Mouse (Mus musculus) heart, embryonic 13.5 days (tissue): Measurements from ENCODE around the gene Shc3. TPM values are rescaled to one million over a fixed set of nuclear protein-coding genes. Genes with fewer than 3 reads are reported as not detected.

Experiments used
- ATAC-seq: fragments of 200-750 bp; cut with Nextera tagmentation; 2 replicates; pipeline ENCODE4 v1.8.0; 2017; ENCODE audit warnings: moderate TSS enrichment; ENCODE audit not compliant: insufficient number of reproducible peaks, low FRiP score, low TSS enrichment; ENCODE audit errors: extremely low read depth
- H3K27ac ChIP-seq: fragments of 300-500 bp; sonication (generic); replicated peaks from 2 replicates; pipeline ENCODE4 v1.5.1; 2015; ENCODE audit warnings: moderate library complexity, mild to moderate bottlenecking, inconsistent platforms
- H3K27me3 ChIP-seq: fragments of 300-500 bp; sonication (generic); replicated peaks from 2 replicates; pipeline ENCODE4 v1.6.1; 2015; ENCODE audit warnings: mild to moderate bottlenecking, inconsistent platforms
- H3K36me3 ChIP-seq: fragments of 300-500 bp; sonication (generic); 2 replicates; pipeline ENCODE4 v1.6.1; 2015; ENCODE audit warnings: mild to moderate bottlenecking, inconsistent platforms
- H3K4me1 ChIP-seq: fragments of 300-500 bp; sonication (generic); 2 replicates; pipeline ENCODE4 v1.6.1; 2015; ENCODE audit warnings: inconsistent platforms
- H3K4me2 ChIP-seq: fragments of 300-500 bp; sonication (generic); 2 replicates; pipeline ENCODE4 v1.6.1; 2015; ENCODE audit warnings: inconsistent platforms, mild to moderate bottlenecking, moderate library complexity
- H3K4me3 ChIP-seq: fragments of 300-500 bp; sonication (generic); 2 replicates; pipeline ENCODE4 v1.5.1; 2015; ENCODE audit warnings: moderate library complexity, mild to moderate bottlenecking, inconsistent platforms
- H3K9ac ChIP-seq: fragments of 300-500 bp; sonication (generic); 2 replicates; pipeline ENCODE4 v1.6.1; 2015; ENCODE audit warnings: inconsistent platforms, mild to moderate bottlenecking, moderate library complexity
- H3K9me3 ChIP-seq: fragments of 300-500 bp; sonication (generic); 2 replicates; pipeline ENCODE4 v1.6.1; 2016; ENCODE audit warnings: inconsistent platforms
- WGBS: fragments of 180-500 bp; shearing (Covaris S2); methylation state at CpG from one replicate; pipeline ENCODE4 v1.1.7; 2015; ENCODE audit warnings: mixed read lengths; 5-methylcytosine and 5-hydroxymethylcytosine counted together
- polyA plus RNA-seq: library from polyadenylated mRNA; unstranded; fragments of >200 nt; fragmentation: Nextera tagmentation; extraction: Ambion mirVana; gene quantifications from 2 replicates; pipeline ENCODE4 v1.2.1, GENCODE M21; 2015

Shc3 gene
- polyA plus RNA-seq, 1 experiment from 2014 or later: 0.13 TPM

DNA sequence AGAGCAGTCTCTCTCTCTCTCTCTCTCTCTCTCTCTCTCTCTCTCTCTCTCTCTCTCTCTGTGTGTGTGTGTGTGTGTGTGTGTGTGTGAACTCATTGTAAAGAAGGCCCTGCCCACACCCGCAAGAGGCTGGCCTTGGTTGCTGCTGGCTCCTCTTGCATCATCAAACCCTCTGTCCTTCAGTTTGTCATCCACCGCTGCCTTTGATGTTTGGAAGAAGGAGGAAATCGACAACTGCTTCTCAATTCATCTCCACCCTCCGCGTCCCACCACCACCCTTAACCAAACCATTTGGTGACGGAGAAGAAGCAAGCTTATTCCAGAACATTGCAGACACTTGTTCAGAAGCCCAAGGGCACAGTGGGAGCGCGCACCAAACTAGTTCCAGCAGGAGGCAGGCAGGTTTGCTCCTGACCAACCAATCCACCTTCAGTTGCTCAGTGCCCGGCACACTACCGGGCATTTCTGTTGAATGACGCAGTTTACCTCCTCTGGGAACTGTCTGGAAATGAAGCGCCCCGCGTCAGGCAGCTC, 169.0 kb downstream of the Shc3 start:
- ATAC-seq: no peak
- H3K4me2 ChIP-seq: peak overlapping the region; percentile 82
- H3K9ac ChIP-seq: peak overlapping the region; percentile 75
- peaks cover 4% of the 10 kb centered on the region; the same call in 1 of the 2 replicates for H3K9me3 ChIP-seq
- no peak overlapping the region for H3K27ac ChIP-seq
- H3K4me3 ChIP-seq: peak overlapping the region; percentile 51
- no peaks in the 10 kb centered on the region for H3K27me3 ChIP-seq
- H3K36me3 ChIP-seq: no peaks in the 10 kb centered on the region
- 21% methylated on average over 14 of the region's 14 CpGs for WGBS
- H3K4me1 ChIP-seq: peaks cover 16% of the 10 kb centered on the region

GRCm38 (mm10) chr13:51399562-51399961, 169.7 kb downstream of the Shc3 start:
- H3K27ac ChIP-seq: no peak overlapping the region
- 74% methylated on average over 3 of the region's 3 CpGs for whole genome bisulfite sequencing

GRCm38 (mm10) chr13:51397861-51398260, 171.4 kb downstream of the Shc3 start:
- 63% methylated on average over 6 of the region's 6 CpGs for WGBS
- Histone ChIP-seq H3K4me3 (no peak overlapping the region), H3K36me3 (no peaks in the 10 kb centered on the region), H3K27ac (no peak overlapping the region), H3K9me3 (peaks cover 5% of the 10 kb centered on the region; the same call in 1 of the 2 replicates), H3K4me2 (no peak overlapping the region), H3K27me3 (no peaks in the 10 kb centered on the region), H3K4me1 (peaks cover 10% of the 10 kb centered on the region; the same call in 1 of the 2 replicates), H3K9ac (no peak overlapping the region)
- no peak for ATAC-seq

More at GRCm38 (mm10) chr13:51399562-51399961, 169.7 kb downstream of the Shc3 start:
- Histone ChIP-seq H3K4me3 (no peak overlapping the region), H3K9ac (no peak overlapping the region), H3K27me3 (no peaks in the 10 kb centered on the region), H3K4me1 (peaks cover 12% of the 10 kb centered on the region; the same call in 1 of the 2 replicates), H3K4me2 (no peak overlapping the region), H3K9me3 (peaks cover 5% of the 10 kb centered on the region; the same call in 1 of the 2 replicates), H3K36me3 (no peaks in the 10 kb centered on the region)
- no peak for ATAC-seq

GRCm38 (mm10) chr13:51392256-51392655, 177.0 kb downstream of the Shc3 start:
- H3K27ac ChIP-seq: no peak overlapping the region
- no peak overlapping the region for H3K4me3 ChIP-seq
- no peaks in the 10 kb centered on the region for H3K36me3 ChIP-seq
- H3K4me1 ChIP-seq: peaks cover 14% of the 10 kb centered on the region
- no peak for ATAC-seq
- H3K9ac ChIP-seq: no peak overlapping the region
- H3K4me2 ChIP-seq: no peak overlapping the region
- peaks cover 5% of the 10 kb centered on the region; the same call in 1 of the 2 replicates for H3K9me3 ChIP-seq
- WGBS: no CpG with 5 or more reads among the region's 1 CpGs
- no peaks in the 10 kb centered on the region for H3K27me3 ChIP-seq

DNA sequence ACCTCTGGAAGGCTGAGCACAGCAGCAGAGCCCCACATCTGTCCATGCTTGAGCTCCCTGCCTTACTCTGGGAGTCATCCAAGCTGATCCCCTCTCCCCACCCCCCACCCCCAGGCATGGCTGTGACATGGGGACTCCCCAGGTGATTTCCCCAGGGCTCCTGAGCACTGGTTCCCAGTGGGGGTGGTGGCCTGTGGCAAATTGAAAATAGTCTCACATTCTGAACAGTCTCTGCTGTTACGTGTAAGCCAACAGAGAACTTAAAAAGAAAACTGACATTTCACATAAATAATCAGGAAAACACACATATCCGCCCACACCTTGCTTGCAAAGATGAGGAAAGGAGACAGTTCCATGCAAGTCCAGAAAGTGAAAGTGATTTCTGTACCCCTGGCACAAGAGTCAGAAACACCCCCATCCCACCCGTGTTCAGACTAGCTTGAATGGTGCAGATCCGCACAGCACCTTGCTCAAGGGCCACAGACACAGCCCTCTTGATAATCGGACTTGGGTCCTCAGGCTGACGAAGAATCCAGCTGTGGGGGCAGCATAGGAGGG, 177.8 kb downstream of the Shc3 start:
- ATAC-seq: no peak
- WGBS: 75% methylated on average over 6 of the region's 6 CpGs
- Histone ChIP-seq H3K4me1 (peaks cover 14% of the 10 kb centered on the region), H3K9ac (no peak overlapping the region), H3K36me3 (no peaks in the 10 kb centered on the region), H3K27ac (no peak overlapping the region), H3K4me3 (no peak overlapping the region), H3K27me3 (no peaks in the 10 kb centered on the region), H3K9me3 (peaks cover 5% of the 10 kb centered on the region; the same call in 1 of the 2 replicates), H3K4me2 (no peak overlapping the region)

- Histone ChIP-seq H3K27me3 (no peaks in the 10 kb centered on the region), H3K36me3 (no peaks in the 10 kb centered on the region), H3K4me1 (peaks cover 14% of the 10 kb centered on the region), H3K4me2 (no peak overlapping the region), H3K27ac (no peak overlapping the region), H3K4me3 (no peak overlapping the region), H3K9ac (no peak overlapping the region), H3K9me3 (peaks cover 3% of the 10 kb centered on the region; the same call in 1 of the 2 replicates)
- ATAC-seq: no peak
- WGBS: 51% methylated on average over 4 of the region's 4 CpGs
These were observed 178.8 kb downstream of the Shc3 start for GRCm38 (mm10) chr13:51390398-51390797.

DNA sequence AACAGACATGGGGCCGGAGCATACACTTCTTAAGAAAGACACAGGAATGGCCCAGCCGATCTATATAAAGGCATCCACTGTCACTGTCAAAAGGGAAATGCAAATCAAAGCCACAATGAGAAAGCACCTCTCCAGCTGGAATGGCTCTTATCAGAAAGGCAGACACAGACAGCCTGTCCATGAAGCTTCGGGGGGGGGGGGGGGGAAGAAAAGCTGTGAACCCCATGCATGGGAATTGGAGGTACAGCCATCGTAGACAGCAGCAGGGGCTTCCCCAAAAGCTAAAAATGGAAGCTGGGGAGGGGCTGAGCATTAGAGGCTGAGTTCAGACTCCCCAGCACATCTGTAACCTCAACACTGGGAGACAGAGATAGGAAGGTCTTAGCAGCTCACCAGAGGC, 181.3 kb downstream of the Shc3 start:
- H3K36me3 ChIP-seq: no peaks in the 10 kb centered on the region
- no peak overlapping the region for H3K27ac ChIP-seq
- no peaks in the 10 kb centered on the region for H3K9me3 ChIP-seq
- H3K4me1 ChIP-seq: peaks cover 14% of the 10 kb centered on the region
- ATAC-seq: no peak
- H3K4me3 ChIP-seq: no peak overlapping the region
- no peak overlapping the region for H3K9ac ChIP-seq
- no peak overlapping the region for H3K4me2 ChIP-seq
- H3K27me3 ChIP-seq: no peaks in the 10 kb centered on the region
- WGBS: 17% methylated on average over 4 of the region's 4 CpGs

GRCm38 (mm10) chr13:51384899-51385298, 184.3 kb downstream of the Shc3 start:
- H3K27ac ChIP-seq: no peak overlapping the region
- H3K9ac ChIP-seq: no peak overlapping the region
- WGBS: 80% methylated on average over 2 of the region's 2 CpGs
- H3K9me3 ChIP-seq: no peaks in the 10 kb centered on the region
- no peak for ATAC-seq
- H3K27me3 ChIP-seq: no peaks in the 10 kb centered on the region
- no peak overlapping the region for H3K4me3 ChIP-seq
- no peak overlapping the region for H3K4me2 ChIP-seq
- H3K4me1 ChIP-seq: peaks cover 22% of the 10 kb centered on the region
- H3K36me3 ChIP-seq: no peaks in the 10 kb centered on the region

- no peak for ATAC-seq
These were observed 187.7 kb downstream of the Shc3 start for GRCm38 (mm10) chr13:51381498-51381897.

More at GRCm38 (mm10) chr13:51381498-51381897, 187.7 kb downstream of the Shc3 start:
- no peak overlapping the region for H3K9ac ChIP-seq
- H3K9me3 ChIP-seq: no peaks in the 10 kb centered on the region
- no peaks in the 10 kb centered on the region for H3K36me3 ChIP-seq
- H3K27ac ChIP-seq: no peak overlapping the region
- H3K4me2 ChIP-seq: no peak overlapping the region
- H3K4me1 ChIP-seq: peaks cover 38% of the 10 kb centered on the region
- no peak overlapping the region for H3K4me3 ChIP-seq
- no peaks in the 10 kb centered on the region for H3K27me3 ChIP-seq
- WGBS: 84% methylated on average over 6 of the region's 6 CpGs

Other genes with a start within 250 kb of the Shc3 start
- 19.3 and 24.0 TPM in 2 replicates for gene S1pr3, start 160.8 kb downstream of the Shc3 start, polyA plus RNA-seq
- gene Cks2, start 75.8 kb upstream of the Shc3 start, polyA plus RNA-seq: 272 and 303 TPM in 2 replicates
- gene Secisbp2, start 82.3 kb upstream of the Shc3 start, polyA plus RNA-seq: 22.9 and 24.7 TPM in 2 replicates
- 13.0 and 13.9 TPM in 2 replicates for gene Sema4d, start 224.3 kb upstream of the Shc3 start, polyA plus RNA-seq